Mouse (Mus musculus) MEL (cell line): Measurements from ENCODE around the gene Echdc2. TPM values are rescaled to one million over a fixed set of nuclear protein-coding genes. Genes with fewer than 3 reads are reported as not detected.

ENCODE experiments used
- DNase-seq: peaks from one replicate; pipeline ENCODE4 v3.0.0; 2011; ENCODE audit warnings: low read depth, low spot score
- H3K27ac ChIP-seq: 2 replicates; pipeline ENCODE4 v1.5.1; 2012; ENCODE audit warnings: low read depth, mild to moderate bottlenecking, control low read depth, low read length, moderate library complexity; ENCODE audit not compliant: control insufficient read depth
- H3K27me3 ChIP-seq, 2 experiments: fragments of 150-350 bp in 1 of 2; sonication (generic) in 1 of 2; 2 replicates each; pipeline ENCODE4 v1.6.1; 2012; ENCODE audit warnings: low read length in 2 of 2, mild to moderate bottlenecking in 2 of 2, improper control_type of control experiment in 1 of 2, moderate library complexity in 1 of 2; ENCODE audit not compliant: insufficient read depth in 2 of 2, control insufficient read depth in 1 of 2
- H3K36me3 ChIP-seq, 2 experiments: 2 replicates each; pipeline ENCODE4 v1.6.1; 2012 to 2014; ENCODE audit warnings: low read length in 2 of 2, improper control_type of control experiment in 1 of 2, inconsistent platforms in 1 of 2, mild to moderate bottlenecking in 1 of 2; ENCODE audit not compliant: insufficient read depth in 2 of 2, control insufficient read depth in 1 of 2
- H3K4me1 ChIP-seq, 2 experiments: fragments of 150-350 bp in 1 of 2; sonication (generic) in 1 of 2; 2 replicates each; pipeline ENCODE4 v1.6.1; 2012; ENCODE audit warnings: low read length in 2 of 2, improper control_type of control experiment in 1 of 2, mild to moderate bottlenecking in 1 of 2; ENCODE audit not compliant: insufficient read depth in 2 of 2, control insufficient read depth in 1 of 2
- H3K4me3 ChIP-seq, 2 experiments: fragments of 150-350 bp in 1 of 2; sonication (generic) in 1 of 2; 2 replicates each; pipeline ENCODE4 v1.5.1; 2012; ENCODE audit warnings: low read depth in 2 of 2, low read length in 2 of 2, mild to moderate bottlenecking in 2 of 2, moderate library complexity in 2 of 2, control low read depth in 1 of 2, improper control_type of control experiment in 1 of 2; ENCODE audit not compliant: control insufficient read depth in 1 of 2, insufficient read depth in 1 of 2
- H3K79me2 ChIP-seq: 2 replicates; pipeline ENCODE4 v1.6.1; 2012; ENCODE audit warnings: mild to moderate bottlenecking, low read length, moderate library complexity; ENCODE audit not compliant: control insufficient read depth, poor library complexity, insufficient read depth
- H3K9ac ChIP-seq: 2 replicates; pipeline ENCODE4 v1.6.1; 2012; ENCODE audit warnings: low read depth, mild to moderate bottlenecking, control low read depth, low read length, moderate library complexity; ENCODE audit not compliant: control insufficient read depth, poor library complexity, severe bottlenecking
- H3K9me3 ChIP-seq: fragments of 150-350 bp; sonication (generic); replicated peaks from 2 replicates; pipeline ENCODE4 v1.6.1; 2012; ENCODE audit warnings: mild to moderate bottlenecking, low read length, improper control_type of control experiment, moderate library complexity; ENCODE audit not compliant: insufficient read depth
- BHLHE40 ChIP-seq: IDR thresholded peaks from 2 replicates; pipeline ENCODE4 v1.6.1; 2012; ENCODE audit warnings: low read depth, mild to moderate bottlenecking, inconsistent platforms, low read length, improper control_type of control experiment, borderline replicate concordance
- CHD2 ChIP-seq: IDR thresholded peaks from 2 replicates; pipeline ENCODE4 v1.6.1; 2011; ENCODE audit warnings: low read length, improper control_type of control experiment
- EP300 ChIP-seq, 2 experiments: IDR thresholded peaks; 2 replicates each; pipeline ENCODE4 v1.6.1; 2011; ENCODE audit warnings: improper control_type of control experiment in 2 of 2, low read length in 2 of 2, low read depth in 1 of 2, mild to moderate bottlenecking in 1 of 2
- GATA1 ChIP-seq: IDR thresholded peaks from 2 replicates; pipeline ENCODE4 v1.6.1; 2011; ENCODE audit warnings: low read depth, low read length, improper control_type of control experiment
- HCFC1 ChIP-seq: IDR thresholded peaks from 2 replicates; pipeline ENCODE4 v1.6.1; 2012; ENCODE audit warnings: low read depth, mild to moderate bottlenecking, inconsistent platforms, low read length, improper control_type of control experiment, moderate library complexity
- KAT2A ChIP-seq: conservative IDR thresholded peaks from 2 replicates; pipeline ENCODE4 v1.6.1; 2012; ENCODE audit warnings: low read depth, low read length, improper control_type of control experiment, inconsistent platforms
- MAFK ChIP-seq: IDR thresholded peaks from 2 replicates; pipeline ENCODE4 v1.6.1; 2011; ENCODE audit warnings: low read depth, mild to moderate bottlenecking, low read length, improper control_type of control experiment, borderline replicate concordance
- MAX ChIP-seq: IDR thresholded peaks from 2 replicates; pipeline ENCODE4 v1.6.1; 2011; ENCODE audit warnings: low read length, improper control_type of control experiment
- MAZ ChIP-seq: IDR thresholded peaks from 2 replicates; pipeline ENCODE4 v1.6.1; 2012; ENCODE audit warnings: low read depth, mild to moderate bottlenecking, inconsistent platforms, low read length, improper control_type of control experiment
- MEF2A ChIP-seq: IDR thresholded peaks from 2 replicates; pipeline ENCODE4 v1.6.1; 2014; ENCODE audit warnings: low read depth, mild to moderate bottlenecking, inconsistent platforms, low read length, improper control_type of control experiment; ENCODE audit not compliant: poor library complexity, insufficient replicate concordance, severe bottlenecking; ENCODE audit errors: extremely low read depth
- MXI1 ChIP-seq: IDR thresholded peaks from 2 replicates; pipeline ENCODE4 v1.6.1; 2011; ENCODE audit warnings: mild to moderate bottlenecking, low read depth, low read length, improper control_type of control experiment
- MYB ChIP-seq: IDR thresholded peaks from 2 replicates; pipeline ENCODE4 v1.6.1; 2011; ENCODE audit warnings: mild to moderate bottlenecking, low read depth, low read length, improper control_type of control experiment
- MYC ChIP-seq: IDR thresholded peaks from 2 replicates; pipeline ENCODE4 v1.6.1; 2011; ENCODE audit warnings: low read depth, mild to moderate bottlenecking, low read length, improper control_type of control experiment, moderate library complexity
- POLR2A ChIP-seq, 2 experiments: IDR thresholded peaks; 2 replicates each; pipeline ENCODE4 v1.6.1; 2011 to 2012; ENCODE audit warnings: low read length in 2 of 2, mild to moderate bottlenecking in 2 of 2, control low read depth in 1 of 2, improper control_type of control experiment in 1 of 2, low read depth in 1 of 2, moderate library complexity in 1 of 2; ENCODE audit not compliant: control insufficient read depth in 1 of 2, insufficient read depth in 1 of 2, poor library complexity in 1 of 2
- POLR2AphosphoS5 ChIP-seq: IDR thresholded peaks from 2 replicates; pipeline ENCODE4 v1.6.1; 2012; ENCODE audit warnings: low read depth, borderline replicate concordance, mild to moderate bottlenecking, inconsistent platforms, low read length, moderate library complexity, mixed read lengths
- RAD21 ChIP-seq: IDR thresholded peaks from 2 replicates; pipeline ENCODE4 v1.6.1; 2011; ENCODE audit warnings: mild to moderate bottlenecking, low read depth, low read length, improper control_type of control experiment
- SMC3 ChIP-seq: IDR thresholded peaks from 2 replicates; pipeline ENCODE4 v1.6.1; 2011; ENCODE audit warnings: low read depth, low read length, improper control_type of control experiment
- TAL1 ChIP-seq: IDR thresholded peaks from 2 replicates; pipeline ENCODE4 v1.6.1; 2012; ENCODE audit warnings: mild to moderate bottlenecking, inconsistent platforms, low read length, moderate library complexity, mixed read lengths
- TCF12 ChIP-seq: IDR thresholded peaks from 2 replicates; pipeline ENCODE4 v1.6.1; 2014; ENCODE audit warnings: low read depth, mild to moderate bottlenecking, inconsistent platforms, low read length, improper control_type of control experiment, moderate library complexity
- USF1 ChIP-seq: IDR thresholded peaks from 2 replicates; pipeline ENCODE4 v1.6.1; 2014; ENCODE audit warnings: low read depth, mild to moderate bottlenecking, inconsistent platforms, low read length, improper control_type of control experiment, moderate library complexity
- USF2 ChIP-seq, 2 experiments: IDR thresholded peaks; 2 replicates each; pipeline ENCODE4 v1.6.1; 2011 to 2012; ENCODE audit warnings: improper control_type of control experiment in 2 of 2, low read length in 2 of 2, borderline replicate concordance in 1 of 2, inconsistent platforms in 1 of 2, low read depth in 1 of 2, mild to moderate bottlenecking in 1 of 2; ENCODE audit not compliant: insufficient read depth in 1 of 2
- ZC3H11A ChIP-seq: IDR thresholded peaks from 2 replicates; pipeline ENCODE4 v1.6.1; 2012; ENCODE audit warnings: low read depth, mild to moderate bottlenecking, inconsistent platforms, low read length, improper control_type of control experiment
- ZKSCAN1 ChIP-seq: IDR thresholded peaks from 2 replicates; pipeline ENCODE4 v1.6.1; 2012; ENCODE audit warnings: low read depth, mild to moderate bottlenecking, inconsistent platforms, low read length, improper control_type of control experiment, moderate library complexity
- ZNF384 ChIP-seq: IDR thresholded peaks from 2 replicates; pipeline ENCODE4 v1.6.1; 2012; ENCODE audit warnings: low read depth, mild to moderate bottlenecking, inconsistent platforms, low read length, improper control_type of control experiment
- polyA plus RNA-seq, 2 experiments: library from polyadenylated mRNA; stranded (reverse) in 1 of 2; unstranded in 1 of 2; fragments of >175 nt in 1 of 2; fragments of >200 nt in 1 of 2; gene quantifications; 2 replicates each; pipeline versions ENCODE4 v1.2.1 to v1.2.4; 2012; ENCODE audit warnings: low replicate concordance in 2 of 2, low read depth in 1 of 2; ENCODE audit not compliant: insufficient read length in 2 of 2, insufficient read depth in 1 of 2, missing spikeins in 1 of 2
- total RNA-seq: library from RNA; depleted of rRNA; stranded (reverse); fragments of 300-350 nt; gene quantifications from 2 replicates; pipeline ENCODE4 v1.2.3, GENCODE M21; 2012

The Echdc2 gene
- total and polyA plus RNA-seq, 3 experiments = not detected

GRCm38 (mm10) chr4:108217332-108218179 is 52.3 kb downstream of the Echdc2 start, which contains the start of gene Zyg11a:
Gene Zyg11a (minus strand): TSS chr4:108218048.
- TF ChIP-seq RAD21 = no peak
- TF ChIP-seq ZC3H11A = no peak
- no peaks in the 10 kb centered on the region for H3K4me1 ChIP-seq
- H3K27ac ChIP-seq = no peak within 1 kb of the TSS
- peaks cover 0 to 2% of the 10 kb centered on the region in 2 experiments; a peak in 2 of 4 replicates for H3K27me3 ChIP-seq
- no peak within 1 kb of the TSS for H3K9ac ChIP-seq
- H3K79me2 ChIP-seq = no peaks in the 10 kb centered on the region
- no peaks in the 10 kb centered on the region for H3K36me3 ChIP-seq
- DNase-seq = no peak
- H3K9me3 ChIP-seq = no peaks in the 10 kb centered on the region
- H3K4me3 ChIP-seq = no peak within 1 kb of the TSS

- DNase-seq = no peak
- Histone ChIP-seq H3K27me3 (peaks cover 0 to 2% of the 10 kb centered on the region in 2 experiments; a peak in 3 of 4 replicates), H3K27ac (no peak overlapping the region)
- TF ChIP-seq TAL1 (no peak), USF2 (IDR thresholded peaks at IDR 0.05; ENCODE audit: borderline replicate concordance in 1 of 2, insufficient read depth in 1 of 2, low read depth in 1 of 2, low read length in 2 of 2) (no peak), GATA1 (no peak), MXI1 (no peak), MAZ (no peak), POLR2AphosphoS5 (no peak), POLR2A (IDR thresholded peaks at IDR 0.05; ENCODE audit: control insufficient read depth in 1 of 2, insufficient read depth in 1 of 2, low read depth in 1 of 2, low read length in 2 of 2, poor library complexity in 1 of 2) (no peak), RAD21 (no peak), EP300 (IDR thresholded peaks at IDR 0.05; ENCODE audit: low read depth in 1 of 2, low read length in 2 of 2) (no peak), TCF12 (no peak), MAX (no peak), SMC3 (no peak)
- TF ChIP-seq, all 39 proteins: peak for 0
- Histone ChIP-seq H3K9me3 (no peaks in the 10 kb centered on the region), H3K9ac (no peak overlapping the region), H3K36me3 (no peaks in the 10 kb centered on the region), H3K4me1 (no peaks in the 10 kb centered on the region), H3K4me3 (no peak overlapping the region), H3K79me2 (no peaks in the 10 kb centered on the region)
Measured at GRCm38 (mm10) chr4:108219019-108219418, 53.8 kb downstream of the Echdc2 start.

GRCm38 (mm10) chr4:108222507-108222906 is 57.3 kb downstream of the Echdc2 start:
- Histone ChIP-seq H3K36me3 (no peaks in the 10 kb centered on the region), H3K9me3 (no peaks in the 10 kb centered on the region), H3K4me3 (no peak overlapping the region), H3K27ac (no peak overlapping the region), H3K27me3 (peaks cover 0 to 2% of the 10 kb centered on the region in 2 experiments; a peak in 3 of 4 replicates), H3K4me1 (no peaks in the 10 kb centered on the region), H3K79me2 (no peaks in the 10 kb centered on the region), H3K9ac (no peak overlapping the region)
- DNase-seq = no peak
- TF ChIP-seq USF1 (no peak), CHD2 (no peak), MXI1 (no peak), BHLHE40 (no peak), MAZ (no peak), ZNF384 (no peak), MYB (no peak), KAT2A (no peak), HCFC1 (no peak), ZKSCAN1 (no peak), MEF2A (no peak), MYC (no peak), MAFK (no peak), USF2 (IDR thresholded peaks at IDR 0.05; ENCODE audit: borderline replicate concordance in 1 of 2, insufficient read depth in 1 of 2, low read depth in 1 of 2, low read length in 2 of 2) (no peak), EP300 (IDR thresholded peaks at IDR 0.05; ENCODE audit: low read depth in 1 of 2, low read length in 2 of 2) (no peak)
